Mouse (Mus musculus) heart, postnatal 25 days (tissue): ENCODE results near the gene Gtf2a2. TPM values are rescaled to one million over a fixed set of nuclear protein-coding genes. Genes with fewer than 3 reads are reported as not detected.

Source experiments
- DNase-seq: peaks from one replicate; pipeline ENCODE4 v3.0.0; 2022; ENCODE audit warnings: low spot score
- intact Hi-C: fragments of 180-260 bp; cut with DNase I; formaldehyde crosslinking; loops from one replicate; pipeline ENCODE4 v1.15.1; 2025
- total RNA-seq, 2 experiments: library from RNA; stranded (reverse); gene quantifications; 2 replicates each; pipeline ENCODE4 v1.2.3; 2021

Gtf2a2 gene
- 10 to 100 TPM; 51.3 to 58.7 TPM for total RNA-seq

GRCm38 (mm10) chr9:70012408-70012901 lies at the start of gene Gtf2a2:
Gene Gtf2a2, plus strand, starts transcription at chr9:70012550.
- DNase-seq: peak; percentile 80
- intact Hi-C loops: no loop called here

DNA sequence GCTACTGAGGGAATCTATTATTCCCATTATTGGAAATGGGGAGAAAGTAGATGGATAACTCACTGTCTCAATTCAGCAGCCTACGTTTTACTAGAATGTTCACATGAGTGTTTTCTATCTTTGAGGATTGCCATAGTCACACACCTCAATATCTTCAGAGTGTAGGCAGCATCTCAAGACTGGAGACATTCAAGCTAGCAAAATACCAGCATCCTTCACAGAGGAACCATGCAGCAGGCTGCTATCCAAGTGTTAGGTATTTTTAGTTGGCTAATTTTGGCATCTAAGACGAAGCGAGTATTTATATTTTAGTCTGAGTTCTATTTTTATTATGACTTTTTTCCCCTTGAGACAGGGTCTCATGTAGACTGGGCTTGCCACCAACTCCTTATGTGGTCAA lies 48.0 kb upstream of the Gtf2a2 start:
- DNase-seq: no peak
- intact Hi-C loops: no loop called here

DNA sequence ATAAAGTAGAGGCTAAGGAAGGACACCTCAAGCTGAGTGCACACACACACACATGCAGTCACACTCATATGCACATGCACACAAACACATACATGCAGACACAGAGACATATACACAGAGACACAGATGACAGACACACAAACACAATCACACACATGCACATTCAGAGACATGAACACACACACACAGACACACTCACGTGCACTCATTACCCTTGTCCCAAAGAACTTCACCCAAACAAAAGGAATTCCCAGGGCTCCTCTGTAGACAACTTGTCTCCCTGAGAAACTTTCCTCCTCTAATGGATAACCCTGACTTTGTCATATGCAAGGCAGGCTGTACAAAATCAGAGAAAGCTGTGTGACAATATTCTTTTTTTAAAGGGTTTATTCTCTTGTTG lies 26.8 kb upstream of the Gtf2a2 start:
- DNase-seq: no peak
- intact Hi-C loops: loop anchor here (5.0 kb wide), 1 partner anchor 478 kb away; no protein-coding TSS in a partner anchor

DNA sequence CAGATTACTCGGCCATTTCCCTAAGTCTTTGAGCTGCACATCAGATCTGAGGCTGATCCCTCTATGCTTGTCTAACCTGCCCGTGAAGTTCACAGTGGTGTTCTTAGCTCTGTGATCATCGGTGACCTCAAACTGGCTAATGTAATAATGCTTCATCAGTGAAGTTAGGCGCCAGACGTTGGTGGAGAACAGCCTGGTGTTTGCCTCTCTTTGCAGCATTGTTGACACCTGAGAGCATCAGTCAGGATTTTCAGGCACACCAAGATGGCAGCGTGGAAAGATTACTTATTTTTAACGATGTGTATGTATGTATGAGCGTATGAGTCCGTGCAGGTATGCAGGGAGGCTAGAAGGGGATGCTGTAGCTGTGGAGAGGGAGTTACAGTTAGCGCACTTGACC lies 26.3 kb upstream of the Gtf2a2 start:
- intact Hi-C loops: loop anchor here (2.0 to 5.0 kb wide), 2 partner anchors 363 to 479 kb away; no protein-coding TSS in a partner anchor
- no peak for DNase-seq

DNA sequence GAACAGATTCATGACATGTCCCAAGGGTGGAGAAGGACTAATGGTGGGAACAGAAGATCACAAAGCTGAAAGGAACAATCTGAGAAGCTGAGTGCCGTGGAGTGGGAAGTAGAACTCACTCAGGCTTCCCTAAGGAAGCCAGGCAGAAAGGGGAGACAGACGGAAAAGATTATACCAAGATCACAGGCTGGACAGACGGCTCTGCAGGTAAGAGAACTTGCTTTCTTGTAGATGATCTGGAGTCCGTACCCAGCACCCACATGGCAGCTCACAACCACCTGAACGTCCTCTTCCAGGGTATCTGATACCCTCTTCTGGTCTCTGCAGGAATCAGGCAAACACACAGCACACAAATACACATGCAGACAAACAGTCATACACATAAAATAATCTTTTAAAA lies 25.8 kb upstream of the Gtf2a2 start:
- no peak for DNase-seq
- intact Hi-C loops: loop anchor here (2.0 to 5.0 kb wide), 2 partner anchors 364 to 479 kb away; no protein-coding TSS in a partner anchor

DNA sequence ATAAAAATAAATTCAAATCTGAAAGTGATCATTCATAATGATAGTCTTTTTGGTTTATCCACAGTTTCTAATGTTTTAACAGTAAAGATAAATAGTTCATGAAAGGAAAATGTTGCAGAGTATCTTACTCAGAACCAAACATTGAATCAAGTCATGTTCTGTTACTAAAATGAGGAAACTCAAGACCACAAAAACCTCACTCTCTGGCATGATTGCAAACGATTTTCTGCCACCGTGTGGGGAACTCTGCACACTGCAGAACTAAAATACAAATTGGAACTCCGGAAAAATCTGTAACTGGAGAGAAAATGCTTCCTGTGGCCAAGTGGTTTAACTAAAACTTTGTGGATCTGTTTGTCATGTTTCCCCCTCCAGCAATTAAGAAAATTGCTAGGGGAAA lies 24.8 kb upstream of the Gtf2a2 start:
- intact Hi-C loops: loop anchor here (1.0 to 5.0 kb wide), 3 partner anchors 38 to 480 kb away; no protein-coding TSS in a partner anchor
- peak; percentile 21 for DNase-seq

DNA sequence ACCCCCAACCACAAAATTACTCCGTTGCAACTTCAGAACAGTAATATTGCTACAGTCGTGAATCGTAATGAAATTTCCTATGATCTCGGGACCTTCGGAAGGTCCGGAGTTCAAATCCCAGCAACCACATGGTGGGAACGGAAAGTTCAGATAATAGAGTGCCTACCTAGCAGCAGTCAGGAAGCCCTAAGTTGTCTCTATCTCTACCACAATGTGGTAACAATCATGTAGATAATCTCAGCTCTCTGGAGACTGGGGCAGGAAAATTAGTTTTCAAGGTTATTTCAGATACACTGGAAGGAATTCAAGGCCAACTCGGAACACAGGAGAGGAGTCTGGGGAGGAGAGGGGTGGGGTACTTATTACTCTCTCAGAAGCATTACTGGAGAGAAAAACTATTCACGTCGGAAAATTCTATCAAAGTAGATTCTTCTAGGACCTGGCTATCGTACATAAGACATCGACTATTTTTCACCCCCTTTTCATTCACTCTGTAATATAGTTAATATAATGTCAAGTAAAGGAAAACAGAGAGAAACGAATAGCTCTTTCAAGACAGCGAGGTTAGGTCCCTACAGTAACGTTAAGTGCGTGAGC lies 23.5 kb upstream of the Gtf2a2 start:
- intact Hi-C loops: loop anchor here (5.0 kb wide), 1 partner anchor 482 kb away; no protein-coding TSS in a partner anchor
- no peak for DNase-seq

- DNase-seq: peak; percentile 93
- intact Hi-C loops: loop anchor here (5.0 kb wide), 1 partner anchor 482 kb away; no protein-coding TSS in a partner anchor
Observed at GRCm38 (mm10) chr9:69989303-69990121, 22.8 kb upstream of the Gtf2a2 start, which contains the start of gene Bnip2. Gene Bnip2, plus strand, starts transcription at chr9:69989466.

DNA sequence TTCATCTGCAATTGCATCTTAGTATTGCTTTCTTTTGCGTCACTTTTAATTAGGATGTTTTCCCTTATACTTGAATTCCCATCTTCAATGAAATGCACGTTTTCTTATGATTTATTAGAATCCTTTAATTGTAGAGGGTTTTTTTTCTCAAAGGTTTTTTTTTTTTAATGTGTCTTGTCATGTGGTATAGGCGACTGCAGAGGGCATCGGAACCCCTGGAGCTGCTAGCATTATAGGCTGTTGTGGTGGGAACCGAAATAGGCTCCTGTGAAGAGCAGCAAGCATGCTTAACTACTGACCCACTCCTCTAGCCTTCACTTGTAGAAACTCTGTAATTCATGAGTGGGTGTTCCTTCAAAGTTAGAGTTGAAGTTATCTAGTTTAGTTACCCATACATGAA lies 22.0 kb upstream of the Gtf2a2 start:
- DNase-seq: no peak
- intact Hi-C loops: no loop called here

GRCm38 (mm10) chr9:69992841-69993277 lies 19.5 kb upstream of the Gtf2a2 start:
- intact Hi-C loops: no loop called here
- DNase-seq: no peak

DNA sequence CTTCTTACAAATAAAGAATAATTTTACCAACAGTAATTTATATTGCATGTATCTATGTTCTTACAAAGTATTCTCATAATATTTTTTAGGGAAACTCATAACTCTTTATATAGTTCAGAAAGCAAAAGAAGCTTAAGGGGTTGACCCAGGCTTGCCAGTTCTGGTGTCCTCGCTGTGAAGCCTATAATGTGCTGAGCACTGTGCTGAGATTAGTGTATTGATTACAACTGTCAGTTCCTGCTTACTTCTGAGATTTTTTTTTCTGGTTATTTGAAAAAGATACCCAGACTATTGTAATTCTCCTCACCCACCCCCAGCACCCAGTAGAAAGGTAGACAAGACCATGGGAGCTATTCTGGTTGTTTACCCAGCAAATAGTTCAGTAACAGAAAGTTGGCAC lies 18.9 kb upstream of the Gtf2a2 start:
- DNase-seq: no peak
- intact Hi-C loops: no loop called here

DNA sequence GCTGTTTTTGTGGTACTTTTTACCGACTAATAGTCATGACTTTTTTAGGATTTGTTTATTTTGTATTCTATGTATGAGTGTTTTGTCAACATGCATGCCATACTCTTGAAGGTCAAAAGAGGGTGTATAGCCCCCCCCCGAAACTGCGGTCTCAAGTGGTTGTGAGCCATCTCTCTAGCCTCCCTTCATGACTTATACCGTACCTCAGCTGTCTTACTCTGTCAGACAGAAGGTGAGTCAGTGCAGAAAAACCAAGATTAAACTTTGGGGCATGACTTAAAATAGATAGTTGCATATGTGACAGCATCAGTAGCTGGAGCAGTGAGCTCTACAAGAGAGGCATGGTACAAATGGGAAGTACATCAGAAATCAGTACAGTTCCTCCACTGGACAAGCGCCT lies 17.8 kb upstream of the Gtf2a2 start:
- intact Hi-C loops: loop anchor here (2.0 kb wide), 1 partner anchor 16 kb away; no protein-coding TSS in a partner anchor
- DNase-seq: no peak

- DNase-seq: no peak
- intact Hi-C loops: no loop called here
Observed at GRCm38 (mm10) chr9:69999318-69999717, 13.0 kb upstream of the Gtf2a2 start.

DNA sequence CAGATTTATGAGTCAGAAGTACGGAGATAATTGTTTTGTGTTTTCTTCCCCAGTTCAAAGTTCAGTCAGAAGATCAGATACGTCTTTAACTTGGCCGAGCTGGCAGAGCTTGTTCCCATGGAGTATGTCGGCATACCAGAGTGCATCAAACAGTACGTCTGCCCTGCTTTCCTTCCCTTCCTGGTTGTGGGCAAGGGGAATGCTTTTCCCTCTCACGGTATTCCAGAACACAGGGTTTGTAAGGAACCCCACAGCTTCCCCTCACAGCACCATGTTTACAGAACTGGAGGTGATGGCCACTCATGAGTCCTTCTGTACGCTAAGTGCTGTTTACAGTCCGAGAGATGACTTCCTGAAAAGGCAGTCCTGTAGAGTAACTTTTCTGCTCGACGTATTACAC lies 8.8 kb upstream of the Gtf2a2 start:
- DNase-seq: no peak
- intact Hi-C loops: no loop called here

GRCm38 (mm10) chr9:70006984-70007383 lies 5.4 kb upstream of the Gtf2a2 start:
- intact Hi-C loops: no loop called here
- no peak for DNase-seq

DNA sequence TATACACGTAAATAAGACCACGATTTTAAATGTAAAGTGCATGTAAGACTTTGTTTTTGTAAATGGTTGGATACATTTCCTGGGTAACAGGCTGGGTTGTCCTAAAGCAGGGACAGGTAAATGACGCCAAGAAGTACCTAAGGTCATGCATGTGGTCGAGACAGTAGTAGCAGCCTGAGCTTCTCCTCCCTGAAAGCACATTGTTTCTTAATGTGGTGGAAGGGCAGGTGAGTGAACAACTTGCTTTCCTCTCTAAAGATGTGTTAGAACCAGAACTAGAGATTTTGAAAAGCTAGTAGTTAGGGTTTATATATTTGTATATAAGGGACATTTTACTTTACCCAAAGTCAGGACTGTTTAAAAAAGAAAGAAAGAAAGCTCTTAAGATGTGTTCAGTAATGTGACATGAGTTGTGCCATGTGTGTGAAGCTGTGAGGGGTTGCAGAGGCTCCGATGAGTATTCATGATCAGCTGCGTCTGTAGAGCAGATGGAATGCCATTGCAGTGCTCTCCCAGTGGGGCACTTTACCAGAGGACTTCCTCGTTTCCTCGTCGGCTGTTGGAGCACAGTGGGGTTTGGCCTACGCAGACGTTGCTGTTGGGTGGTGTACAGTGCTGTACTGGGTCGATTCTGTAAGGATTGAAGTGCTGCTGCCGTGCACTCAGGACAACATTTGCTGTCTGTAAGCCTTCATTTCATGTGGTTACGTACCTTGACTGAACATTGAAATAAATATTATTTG lies 4.7 kb upstream of the Gtf2a2 start:
- intact Hi-C loops: no loop called here
- DNase-seq: no peak

GRCm38 (mm10) chr9:70009754-70010304 lies 2.5 kb upstream of the Gtf2a2 start:
- DNase-seq: no peak
- intact Hi-C loops: loop anchor here (2.0 kb wide), 1 partner anchor 15 kb away; no protein-coding TSS in a partner anchor

DNA sequence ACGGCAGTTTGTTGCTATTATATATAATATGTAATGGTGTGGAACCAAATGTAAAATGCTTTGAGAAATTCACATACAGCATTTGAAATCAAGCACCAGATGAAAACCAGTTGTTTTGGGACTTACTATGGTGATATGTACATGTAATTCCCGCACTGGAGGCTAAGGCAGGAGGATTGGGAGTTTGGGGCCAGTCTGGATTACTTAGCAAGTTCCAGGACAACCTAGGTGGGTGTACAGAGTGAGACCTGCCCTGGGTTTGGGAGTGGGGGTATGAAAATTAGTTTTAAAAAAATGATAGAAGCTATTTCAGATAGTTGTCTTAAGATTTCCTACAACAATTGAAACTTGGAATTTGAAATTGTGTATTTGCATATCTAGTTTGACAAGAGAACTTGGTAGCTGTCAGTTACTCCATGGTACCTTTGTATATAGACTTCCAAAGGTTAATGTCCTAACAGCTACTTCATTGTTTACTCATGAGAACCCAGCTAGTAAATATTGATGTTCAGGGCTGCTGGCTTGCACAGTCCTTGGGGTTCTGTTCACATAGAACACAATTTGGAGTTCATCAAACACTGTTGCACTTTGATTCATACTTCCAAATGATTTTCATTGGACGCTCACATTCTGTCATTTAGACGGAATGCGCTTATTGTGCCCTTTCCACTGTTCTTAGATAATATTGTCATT lies 1.4 kb upstream of the Gtf2a2 start:
- intact Hi-C loops: loop anchor here (2.0 kb wide), 1 partner anchor 16 kb away; no protein-coding TSS in a partner anchor
- no peak for DNase-seq
